Mouse (Mus musculus) common myeloid progenitor, adult 5-6 weeks (primary cell): ENCODE results near the gene AL607142.1. TPM values are rescaled to one million over a fixed set of nuclear protein-coding genes. Genes with fewer than 3 reads are reported as not detected.
A peak's percentile ranks its signal among the peaks of the same experiment; 100 is the strongest.

ENCODE experiments used
- ATAC-seq: replicated peaks from 2 replicates; pipeline ENCODE4 v1.8.0; 2016; ENCODE audit warnings: low read depth, mild to moderate bottlenecking, moderate TSS enrichment, inconsistent platforms; ENCODE audit not compliant: poor library complexity, severe bottlenecking
- total RNA-seq: library from RNA; stranded (forward); fragments of 200-1000, 187-1606 nt; gene quantifications from 2 replicates; pipeline ENCODE4 v1.2.3, GENCODE M21; 2017

AL607142.1 gene
- not detected in 2 replicates for total RNA-seq

- ATAC-seq = no peak
Observed at GRCm38 (mm10) chr4:120064696-120065095, at the start of gene AL607142.1. Gene AL607142.1 (plus strand): TSS chr4:120064996.

GRCm38 (mm10) chr4:120018426-120018825, 46.4 kb upstream of the AL607142.1 start:
- ATAC-seq = no peak

DNA sequence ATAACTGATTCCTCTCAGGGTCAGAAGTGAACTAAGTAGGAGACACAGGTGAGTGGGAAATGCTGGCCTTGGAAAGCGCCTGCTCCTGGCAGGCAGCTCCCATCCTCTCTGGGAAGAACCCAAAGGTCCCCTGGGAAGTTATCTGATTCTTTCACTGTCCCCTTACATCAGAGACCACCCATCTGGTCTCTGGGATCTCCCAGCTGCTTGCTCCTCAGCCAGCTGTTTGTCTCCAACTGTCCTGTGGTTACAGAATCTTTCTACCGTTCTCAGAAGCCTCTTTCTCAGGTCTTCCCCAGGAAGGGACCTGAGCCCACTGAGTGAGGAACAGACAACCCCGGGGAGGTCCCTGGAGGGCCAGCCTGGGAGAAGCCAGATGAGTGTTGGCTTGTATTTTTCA, 42.4 kb upstream of the AL607142.1 start:
- ATAC-seq = no peak

- no peak for ATAC-seq
Observed at GRCm38 (mm10) chr4:120023221-120023840, 41.5 kb upstream of the AL607142.1 start.

GRCm38 (mm10) chr4:120024071-120024470, 40.7 kb upstream of the AL607142.1 start:
- ATAC-seq = no peak

GRCm38 (mm10) chr4:120027671-120028070, 37.1 kb upstream of the AL607142.1 start:
- no peak for ATAC-seq

GRCm38 (mm10) chr4:120029937-120030336, 34.9 kb upstream of the AL607142.1 start:
- ATAC-seq = no peak

- ATAC-seq = peak; percentile 64
Observed at GRCm38 (mm10) chr4:120032320-120032983, 32.3 kb upstream of the AL607142.1 start.

DNA sequence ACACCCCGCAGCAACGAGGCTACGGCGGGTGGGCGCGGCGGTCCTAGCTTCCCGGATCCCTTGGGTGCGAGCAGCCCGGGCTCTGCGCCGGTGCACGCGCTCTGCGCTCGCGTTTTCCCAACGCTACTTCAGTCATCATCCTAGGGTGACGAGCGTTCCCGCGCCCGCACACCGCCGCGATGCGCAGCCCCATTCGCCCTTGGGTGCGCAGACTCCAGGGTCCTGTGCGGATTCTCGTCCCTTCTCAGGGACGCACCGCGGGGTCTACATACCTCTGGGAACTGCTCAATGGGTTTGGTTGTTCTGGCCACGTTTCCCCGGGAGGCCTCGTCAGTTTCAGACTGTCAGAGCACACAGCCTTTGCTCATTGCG, 31.8 kb upstream of the AL607142.1 start:
- no peak for ATAC-seq

DNA sequence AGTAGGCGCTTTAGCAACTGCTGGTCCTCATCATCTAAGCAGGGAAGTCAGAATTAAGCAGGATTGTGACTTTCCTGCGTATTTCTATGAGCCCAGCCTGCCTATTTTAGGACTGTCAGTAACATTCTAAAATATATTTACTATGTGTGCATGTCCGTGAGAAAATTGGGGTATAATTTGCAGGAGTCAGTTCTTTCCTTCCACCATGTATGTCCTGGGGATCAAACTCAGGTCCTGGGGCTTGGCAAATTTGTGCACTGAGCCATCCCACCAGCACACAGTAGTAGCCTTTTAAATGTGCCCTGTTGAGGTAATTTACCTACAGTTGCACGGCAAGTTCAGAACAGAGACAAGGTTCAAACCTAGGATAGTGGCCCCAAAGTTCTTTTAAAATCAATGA, 28.5 kb upstream of the AL607142.1 start:
- no peak for ATAC-seq

GRCm38 (mm10) chr4:120037007-120037406, 27.8 kb upstream of the AL607142.1 start:
- ATAC-seq = no peak

GRCm38 (mm10) chr4:120041520-120041919, 23.3 kb upstream of the AL607142.1 start:
- ATAC-seq = peak; percentile 55

- ATAC-seq = no peak
Observed at GRCm38 (mm10) chr4:120042480-120042879, 22.3 kb upstream of the AL607142.1 start.

GRCm38 (mm10) chr4:120044612-120045011, 20.2 kb upstream of the AL607142.1 start:
- ATAC-seq = no peak

- ATAC-seq = no peak
Observed at GRCm38 (mm10) chr4:120045131-120045537, 19.7 kb upstream of the AL607142.1 start.

GRCm38 (mm10) chr4:120045871-120046270, 18.9 kb upstream of the AL607142.1 start:
- no peak for ATAC-seq

- no peak for ATAC-seq
Observed at GRCm38 (mm10) chr4:120047060-120047459, 17.7 kb upstream of the AL607142.1 start.

- no peak for ATAC-seq
Observed at GRCm38 (mm10) chr4:120048274-120048673, 16.5 kb upstream of the AL607142.1 start.

GRCm38 (mm10) chr4:120049857-120050256, 14.9 kb upstream of the AL607142.1 start:
- ATAC-seq = no peak

- no peak for ATAC-seq
Observed at GRCm38 (mm10) chr4:120052481-120052880, 12.3 kb upstream of the AL607142.1 start.

DNA sequence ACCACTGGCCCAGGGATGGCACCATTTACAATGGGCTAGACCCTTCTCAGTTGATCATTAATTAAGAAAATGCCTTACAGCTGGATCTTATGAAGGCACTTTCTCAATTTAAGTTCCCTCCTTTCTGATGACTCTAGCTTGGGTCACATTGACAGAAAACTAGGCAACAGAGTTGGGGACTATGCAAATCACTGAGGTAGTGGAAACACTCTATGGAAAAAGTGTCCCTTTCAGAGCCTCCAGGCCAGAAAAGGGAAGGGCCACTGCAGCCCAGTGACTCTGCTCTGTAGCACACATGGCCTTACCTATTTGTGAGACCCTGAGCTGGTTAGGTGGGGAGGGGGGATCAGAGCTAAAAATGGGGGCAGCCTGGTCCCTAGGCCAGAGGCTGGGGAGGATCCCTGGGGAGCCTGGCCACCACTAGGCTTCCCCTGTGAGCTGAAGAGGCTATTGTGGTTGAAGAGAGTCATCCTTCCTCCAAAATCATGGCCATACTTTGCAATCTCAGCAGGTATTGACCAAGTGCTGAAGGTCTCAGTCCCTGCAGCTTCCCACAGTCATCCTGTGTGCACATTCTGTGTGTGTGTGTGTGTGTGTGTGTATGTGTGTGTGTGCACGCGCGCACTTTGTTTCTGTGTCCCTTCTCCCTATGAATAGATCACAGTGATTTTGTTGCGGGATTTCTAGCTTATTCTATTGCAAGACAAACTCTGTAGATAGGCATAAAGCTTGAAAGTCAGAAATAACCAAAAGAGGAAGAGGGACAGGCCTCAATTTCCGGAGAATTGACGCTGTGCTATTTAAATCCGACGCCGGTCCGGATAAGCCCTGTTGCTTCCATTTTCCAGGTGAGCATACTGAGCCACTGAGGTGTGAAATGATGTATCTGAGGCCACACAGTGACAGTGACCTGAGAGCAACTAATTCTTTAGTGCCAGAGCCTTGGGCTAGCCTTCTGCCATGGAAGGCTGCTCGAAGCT, 11.5 kb upstream of the AL607142.1 start:
- peak; percentile 57 for ATAC-seq
